Mouse (Mus musculus) embryonic facial prominence, embryonic 12.5 days (tissue): ENCODE data around the gene Krtap19-9b. TPM values are rescaled to one million over a fixed set of nuclear protein-coding genes. Genes with fewer than 3 reads are reported as not detected.

Experiments
- ATAC-seq: fragments of 200-750 bp; cut with Nextera tagmentation; 2 replicates; pipeline ENCODE4 v1.8.0; 2017; ENCODE audit not compliant: insufficient number of reproducible peaks, insufficient read depth, low FRiP score, low TSS enrichment
- H3K27ac ChIP-seq: fragments of 300-500 bp; sonication (generic); 2 replicates; pipeline ENCODE4 v1.5.1; 2016; ENCODE audit warnings: mild to moderate bottlenecking
- H3K27me3 ChIP-seq: fragments of 300-500 bp; sonication (generic); 2 replicates; pipeline ENCODE4 v1.6.1; 2016; ENCODE audit warnings: mild to moderate bottlenecking, moderate library complexity
- H3K36me3 ChIP-seq: fragments of 300-500 bp; sonication (generic); 2 replicates; pipeline ENCODE4 v1.6.1; 2016; ENCODE audit warnings: mild to moderate bottlenecking
- H3K4me1 ChIP-seq: fragments of 300-500 bp; sonication (generic); 2 replicates; pipeline ENCODE4 v1.6.1; 2016
- H3K4me2 ChIP-seq: fragments of 300-500 bp; sonication (generic); replicated peaks from 2 replicates; pipeline ENCODE4 v1.6.1; 2016; ENCODE audit warnings: mild to moderate bottlenecking, moderate library complexity
- H3K4me3 ChIP-seq: fragments of 300-500 bp; sonication (generic); 2 replicates; pipeline ENCODE4 v1.5.1; 2016; ENCODE audit warnings: mild to moderate bottlenecking
- H3K9ac ChIP-seq: fragments of 300-500 bp; sonication (generic); 2 replicates; pipeline ENCODE4 v1.6.1; 2016; ENCODE audit warnings: mild to moderate bottlenecking, moderate library complexity
- H3K9me3 ChIP-seq: fragments of 300-500 bp; sonication (generic); 2 replicates; pipeline ENCODE4 v1.6.1; 2016; ENCODE audit warnings: mild to moderate bottlenecking, moderate library complexity
- WGBS: fragments of 180-500 bp; shearing (Covaris S2); methylation state at CpG from one replicate; pipeline ENCODE4 v1.1.7; 2016; 5-methylcytosine and 5-hydroxymethylcytosine counted together
- polyA plus RNA-seq: library from polyadenylated mRNA; unstranded; fragments of >200 nt; fragmentation: Nextera tagmentation; extraction: Ambion mirVana; gene quantifications from 2 replicates; pipeline ENCODE4 v1.2.1, GENCODE M21; 2016

The Krtap19-9b gene
- not detected in 2 replicates for polyA plus RNA-seq

DNA sequence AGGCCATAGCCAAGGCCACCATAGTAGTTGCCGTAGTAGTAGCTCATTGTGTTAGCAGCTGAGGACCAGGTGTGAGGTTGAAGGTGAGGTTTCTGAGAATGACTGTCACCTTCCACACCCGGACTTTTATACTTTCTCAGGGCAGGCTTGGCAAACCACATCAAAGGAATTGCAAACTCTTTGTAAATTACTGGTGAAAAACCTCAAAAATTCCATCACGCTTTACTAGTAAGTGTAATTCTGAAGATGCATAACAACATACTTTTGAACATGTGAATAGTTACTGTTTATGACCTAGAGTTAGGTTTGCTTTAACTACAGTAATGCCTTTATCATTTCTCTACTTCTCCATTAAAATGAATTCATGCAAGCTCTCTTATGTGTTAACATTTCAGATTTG lies at the start of gene Krtap19-9b:
Gene Krtap19-9b, minus strand, starts transcription at position 101 of the 400 bp plus-strand sequence.
- 87% methylated on average over 3 of the region's 3 CpGs for WGBS
- Histone ChIP-seq H3K9ac (no peak within 1 kb of the TSS), H3K36me3 (no peaks in the 10 kb centered on the region), H3K27ac (no peak within 1 kb of the TSS), H3K27me3 (no peaks in the 10 kb centered on the region), H3K4me3 (no peak within 1 kb of the TSS), H3K4me2 (no peak within 1 kb of the TSS), H3K4me1 (no peaks in the 10 kb centered on the region), H3K9me3 (no peaks in the 10 kb centered on the region)
- ATAC-seq: no peak

- no peak within 1 kb of the TSS for H3K4me3 ChIP-seq
- no peaks in the 10 kb centered on the region for H3K4me1 ChIP-seq
- no peaks in the 10 kb centered on the region for H3K27me3 ChIP-seq
- no peaks in the 10 kb centered on the region for H3K9me3 ChIP-seq
- H3K27ac ChIP-seq: no peak within 1 kb of the TSS
- no peak within 1 kb of the TSS for H3K9ac ChIP-seq
- no peak within 1 kb of the TSS for H3K4me2 ChIP-seq
- no peaks in the 10 kb centered on the region for H3K36me3 ChIP-seq
- no peak for ATAC-seq
- 90% methylated on average over 7 of the region's 7 CpGs for WGBS
Measured at GRCm38 (mm10) chr16:88962773-88963172, 30.7 kb upstream of the Krtap19-9b start, which contains the start of gene Krtap16-3. Krtap16-3 (minus strand) TSS chr16:88962873.

DNA sequence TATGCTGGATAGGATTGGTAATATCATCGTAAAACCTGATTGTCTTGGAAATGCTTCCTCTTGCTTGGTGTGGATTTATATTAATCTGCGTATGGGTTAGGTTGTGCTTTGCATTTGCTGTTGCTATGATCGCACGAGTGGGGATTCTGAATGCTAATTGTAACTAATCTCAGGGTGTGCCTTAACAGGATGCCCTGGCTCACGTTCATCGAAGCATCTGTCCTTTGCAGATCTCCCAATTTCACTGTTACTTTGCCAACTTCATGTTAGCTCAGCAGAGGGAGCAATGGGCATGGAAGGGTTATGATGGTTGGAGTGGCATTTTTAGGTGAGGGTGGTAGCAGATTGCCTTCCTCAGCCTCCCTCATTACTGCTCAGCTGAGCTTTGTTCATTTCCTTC lies 9.0 kb upstream of the Krtap19-9b start:
- no peaks in the 10 kb centered on the region for H3K36me3 ChIP-seq
- H3K4me3 ChIP-seq: no peak overlapping the region
- no peaks in the 10 kb centered on the region for H3K27me3 ChIP-seq
- H3K9ac ChIP-seq: no peak overlapping the region
- no peak for ATAC-seq
- WGBS: 81% methylated on average over 6 of the region's 6 CpGs
- no peaks in the 10 kb centered on the region for H3K9me3 ChIP-seq
- no peak overlapping the region for H3K27ac ChIP-seq
- no peaks in the 10 kb centered on the region for H3K4me1 ChIP-seq
- H3K4me2 ChIP-seq: no peak overlapping the region

DNA sequence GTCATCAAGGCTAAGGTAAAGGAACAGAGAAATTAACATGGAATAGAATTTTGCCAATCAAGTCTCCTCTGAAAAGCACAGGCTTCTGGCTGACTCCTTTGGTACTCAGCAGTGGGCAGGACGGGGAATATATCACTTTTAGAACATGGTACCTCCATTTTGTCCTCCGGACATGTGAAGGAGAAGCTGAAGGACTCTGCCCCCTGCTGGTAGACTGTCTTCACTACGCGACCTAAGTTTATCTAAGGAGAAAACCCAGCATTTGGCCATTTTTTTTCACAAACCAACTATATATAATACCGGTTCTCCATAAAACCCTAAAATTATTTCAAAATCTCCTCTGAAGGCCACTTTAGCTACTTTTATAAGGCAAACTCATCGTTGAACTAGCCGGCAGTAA lies 6.2 kb upstream of the Krtap19-9b start:
- no peak for ATAC-seq
- H3K9ac ChIP-seq: no peak overlapping the region
- no peak overlapping the region for H3K27ac ChIP-seq
- WGBS: 73% methylated on average over 7 of the region's 7 CpGs
- no peaks in the 10 kb centered on the region for H3K27me3 ChIP-seq
- H3K4me1 ChIP-seq: no peaks in the 10 kb centered on the region
- no peak overlapping the region for H3K4me2 ChIP-seq
- H3K36me3 ChIP-seq: no peaks in the 10 kb centered on the region
- H3K9me3 ChIP-seq: no peaks in the 10 kb centered on the region
- no peak overlapping the region for H3K4me3 ChIP-seq

GRCm38 (mm10) chr16:88896357-88896756 lies 35.7 kb downstream of the Krtap19-9b start, which contains the start of gene Krtap19-5:
Krtap19-5 (minus strand) TSS chr16:88896457.
- Histone ChIP-seq H3K4me3 (no peak within 1 kb of the TSS), H3K27me3 (no peaks in the 10 kb centered on the region), H3K36me3 (no peaks in the 10 kb centered on the region), H3K4me2 (no peak within 1 kb of the TSS), H3K4me1 (no peaks in the 10 kb centered on the region), H3K9me3 (no peaks in the 10 kb centered on the region), H3K9ac (no peak within 1 kb of the TSS), H3K27ac (no peak within 1 kb of the TSS)
- ATAC-seq: no peak
- 93% methylated on average over 6 of the region's 6 CpGs for WGBS

DNA sequence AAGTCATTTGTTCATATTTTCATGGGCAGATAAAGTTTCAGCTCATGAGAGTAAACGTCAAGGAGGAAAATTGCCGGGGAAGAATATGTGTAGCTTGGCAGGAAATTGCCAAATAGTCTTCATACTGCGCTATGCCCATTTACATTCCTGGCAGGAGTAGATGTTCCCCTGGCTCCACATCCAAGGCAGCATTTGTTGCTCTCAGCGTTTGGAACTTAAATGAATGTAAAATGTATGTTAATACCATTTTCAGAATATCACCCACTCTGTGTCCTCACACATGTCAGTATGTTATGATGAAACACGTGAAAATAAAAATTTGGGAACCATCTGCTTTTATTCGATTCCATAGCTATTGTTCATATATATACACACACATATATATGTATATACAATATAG lies 45.2 kb downstream of the Krtap19-9b start:
- Histone ChIP-seq H3K9me3 (no peaks in the 10 kb centered on the region), H3K4me3 (no peak overlapping the region), H3K4me1 (no peaks in the 10 kb centered on the region), H3K27ac (no peak overlapping the region), H3K4me2 (no peak overlapping the region), H3K9ac (no peak overlapping the region), H3K27me3 (no peaks in the 10 kb centered on the region), H3K36me3 (no peaks in the 10 kb centered on the region)
- 77% methylated on average over 6 of the region's 6 CpGs for WGBS
- ATAC-seq: no peak

DNA sequence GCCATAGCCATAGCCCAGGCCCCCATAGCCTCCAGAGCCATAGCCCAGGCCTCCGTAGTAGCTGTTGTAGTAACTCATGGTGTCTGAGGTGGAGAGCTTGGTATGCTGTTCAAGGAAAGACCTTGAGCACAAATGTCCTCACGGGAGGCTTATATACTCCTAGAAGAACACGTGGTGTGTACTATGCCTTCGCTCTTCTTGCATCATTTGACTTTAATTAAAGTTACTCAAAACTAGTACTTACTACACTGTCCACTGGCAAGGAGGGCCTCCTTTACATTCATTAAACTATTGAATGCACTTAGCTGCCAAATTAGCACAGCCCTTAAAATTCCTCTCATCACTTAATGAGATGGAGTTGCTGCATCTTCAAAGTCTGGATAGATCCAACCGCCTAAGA lies 47.1 kb downstream of the Krtap19-9b start, which contains the start of gene Krtap19-4:
Gene Krtap19-4, minus strand, starts transcription at position 101 of the 400 bp plus-strand sequence.
- Histone ChIP-seq H3K4me1 (no peaks in the 10 kb centered on the region), H3K27ac (no peak within 1 kb of the TSS), H3K9me3 (no peaks in the 10 kb centered on the region), H3K36me3 (no peaks in the 10 kb centered on the region), H3K27me3 (no peaks in the 10 kb centered on the region), H3K9ac (no peak within 1 kb of the TSS), H3K4me3 (no peak within 1 kb of the TSS), H3K4me2 (no peak within 1 kb of the TSS)
- ATAC-seq: no peak
- whole genome bisulfite sequencing: 89% methylated on average over 5 of the region's 5 CpGs

Other genes with a start within 250 kb of the Krtap19-9b start
- not detected in 2 replicates for gene 2310061N02Rik, start 224.3 kb downstream of the Krtap19-9b start, polyA plus RNA-seq
- not detected in 2 replicates for gene Krtap13-1, start 203.4 kb downstream of the Krtap19-9b start, polyA plus RNA-seq
- not detected in 2 replicates for gene Krtap13, start 180.6 kb downstream of the Krtap19-9b start, polyA plus RNA-seq
- not detected in 2 replicates for gene 2310034C09Rik, start 173.4 kb downstream of the Krtap19-9b start, polyA plus RNA-seq
- not detected in 2 replicates for gene 2310057N15Rik, start 158.1 kb downstream of the Krtap19-9b start, polyA plus RNA-seq
- gene Gm5965, start 154.4 kb downstream of the Krtap19-9b start, polyA plus RNA-seq: not detected in 2 replicates
- gene Gm20741, start 120.0 kb downstream of the Krtap19-9b start, polyA plus RNA-seq: not detected in 2 replicates
- not detected in 2 replicates for gene Krtap15, start 112.0 kb downstream of the Krtap19-9b start, polyA plus RNA-seq
- not detected in 2 replicates for gene Krtap14, start 106.1 kb downstream of the Krtap19-9b start, polyA plus RNA-seq
- gene Krtap19-1, start 62.9 kb downstream of the Krtap19-9b start, polyA plus RNA-seq: not detected in 2 replicates
- not detected in 2 replicates for gene Krtap19-2, start 58.0 kb downstream of the Krtap19-9b start, polyA plus RNA-seq
- gene Krtap19-3, start 54.2 kb downstream of the Krtap19-9b start, polyA plus RNA-seq: not detected in 2 replicates
- gene Krtap19-4, start 47.2 kb downstream of the Krtap19-9b start, polyA plus RNA-seq: not detected in 2 replicates
- gene Krtap19-5, start 35.8 kb downstream of the Krtap19-9b start, polyA plus RNA-seq: not detected in 2 replicates
- gene Krtap16-3, start 30.6 kb upstream of the Krtap19-9b start, polyA plus RNA-seq: not detected in 2 replicates
- gene Krtap22-2, start 78.5 kb upstream of the Krtap19-9b start, polyA plus RNA-seq: not detected in 2 replicates
- not detected in 2 replicates for gene Gm10229, start 83.0 kb upstream of the Krtap19-9b start, polyA plus RNA-seq
- not detected in 2 replicates for gene Krtap6-1, start 99.4 kb upstream of the Krtap19-9b start, polyA plus RNA-seq
- not detected in 2 replicates for gene Gm10228, start 109.2 kb upstream of the Krtap19-9b start, polyA plus RNA-seq
- gene Krtap6-5, start 115.6 kb upstream of the Krtap19-9b start, polyA plus RNA-seq: not detected in 2 replicates
- gene 1110025L11Rik, start 131.7 kb upstream of the Krtap19-9b start, polyA plus RNA-seq: not detected in 2 replicates
- gene Krtap6-3, start 151.8 kb upstream of the Krtap19-9b start, polyA plus RNA-seq: not detected in 2 replicates
- gene Gm6358, start 208.6 kb upstream of the Krtap19-9b start, polyA plus RNA-seq: not detected in 2 replicates
- not detected in 2 replicates for gene Gm10061, start 218.8 kb upstream of the Krtap19-9b start, polyA plus RNA-seq
- not detected in 2 replicates for gene Gm9789, start 225.7 kb upstream of the Krtap19-9b start, polyA plus RNA-seq
- not detected in 2 replicates for gene Gm7735, start 237.2 kb upstream of the Krtap19-9b start, polyA plus RNA-seq
- gene 1110057P08Rik, start 242.5 kb upstream of the Krtap19-9b start, polyA plus RNA-seq: not detected in 2 replicates